Mouse (Mus musculus) olfactory bulb, adult 2 months (tissue): Measurements from ENCODE around the gene Fut1.

ENCODE experiments used
- CTCF ChIP-seq: fragments of 200-500 bp; IDR thresholded peaks from 2 replicates; pipeline ENCODE4 v1.5.1; 2012; ENCODE audit warnings: low read depth, mild to moderate bottlenecking, low read length, moderate library complexity; ENCODE audit not compliant: insufficient read depth
- POLR2A ChIP-seq: fragments of 200-500 bp; IDR thresholded peaks from 2 replicates; pipeline ENCODE4 v1.6.1; 2012; ENCODE audit warnings: mild to moderate bottlenecking, low read depth, low read length, moderate library complexity; ENCODE audit not compliant: insufficient read depth

- no peak for TF ChIP-seq CTCF
- TF ChIP-seq POLR2A: no peak
Observed at GRCm38 (mm10) chr7:45627261-45627660, 10.2 kb downstream of the Fut1 start, which contains the start of gene Rasip1.
